Mouse (Mus musculus) midbrain, embryonic 11.5 days (tissue): ENCODE measurements at regions not wholly inside any gene's neighbourhood (a gene's known extent, or its start where the extent isn't known, plus 50 kb on each side); places are given as distances from the start of the nearest gene placed in this dataset.
"Not testable (repeated sequence)": the region's sequence is repeated elsewhere in the genome, so short reads cannot be mapped to it uniquely, and the experiment has no call there.

Experiments
- ATAC-seq: fragments of 200-750 bp; cut with Nextera tagmentation; 2 replicates; pipeline ENCODE4 v1.8.0; 2017; ENCODE audit warnings: moderate TSS enrichment, moderate library complexity; ENCODE audit not compliant: low FRiP score
- DNase-seq: peaks from one replicate; pipeline ENCODE4 v3.0.0; 2015; ENCODE audit warnings: low spot score; ENCODE audit errors: missing footprints
- H3K27ac ChIP-seq: fragments of 300-500 bp; sonication (generic); 2 replicates; pipeline ENCODE4 v1.5.1; 2014; ENCODE audit warnings: low read depth, low read length
- H3K27me3 ChIP-seq: fragments of 300-500 bp; sonication (generic); 2 replicates; pipeline ENCODE4 v1.6.1; 2014; ENCODE audit warnings: mild to moderate bottlenecking, low read length, moderate library complexity, mixed read lengths; ENCODE audit not compliant: control insufficient read depth, insufficient read depth
- H3K36me3 ChIP-seq: fragments of 300-500 bp; sonication (generic); 2 replicates; pipeline ENCODE4 v1.6.1; 2014; ENCODE audit warnings: mild to moderate bottlenecking, low read length, moderate library complexity, mixed read lengths; ENCODE audit not compliant: control insufficient read depth, insufficient read depth
- H3K4me1 ChIP-seq: fragments of 300-500 bp; sonication (generic); 2 replicates; pipeline ENCODE4 v1.6.1; 2014; ENCODE audit warnings: low read length; ENCODE audit not compliant: control insufficient read depth, insufficient read depth
- H3K4me2 ChIP-seq: fragments of 300-500 bp; sonication (generic); 2 replicates; pipeline ENCODE4 v1.6.1; 2014; ENCODE audit warnings: mild to moderate bottlenecking, moderate library complexity
- H3K4me3 ChIP-seq: fragments of 300-500 bp; sonication (generic); 2 replicates; pipeline ENCODE4 v1.5.1; 2014; ENCODE audit warnings: low read depth, low read length
- H3K9ac ChIP-seq: fragments of 300-500 bp; sonication (generic); 2 replicates; pipeline ENCODE4 v1.6.1; 2014; ENCODE audit warnings: low read length
- H3K9me3 ChIP-seq: fragments of 300-500 bp; sonication (generic); 2 replicates; pipeline ENCODE4 v1.6.1; 2016; ENCODE audit warnings: low read length; ENCODE audit not compliant: control insufficient read depth
- whole genome bisulfite sequencing: fragments of 180-500 bp; shearing (Covaris S2); extraction: QIAGEN DNeasy Blood & Tissue Kit; methylation state at CpG from one replicate; pipeline ENCODE4 v1.1.7; 2014; 5-methylcytosine and 5-hydroxymethylcytosine counted together

- Histone ChIP-seq H3K4me2 (no peak overlapping the region), H3K4me3 (no peak overlapping the region), H3K9ac (no peak overlapping the region), H3K27me3 (no peaks in the 10 kb centered on the region), H3K27ac (no peak overlapping the region), H3K9me3 (no peaks in the 10 kb centered on the region), H3K36me3 (no peaks in the 10 kb centered on the region), H3K4me1 (peaks cover 4% of the 10 kb centered on the region; the same call in 1 of the 2 replicates)
- 54% methylated on average over 7 of the region's 7 CpGs for WGBS
- no peak for DNase-seq
- ATAC-seq: no peak
These were observed 215.6 kb upstream of the Sesn3 start for GRCm38 (mm10) chr9:14059228-14059779.

DNA sequence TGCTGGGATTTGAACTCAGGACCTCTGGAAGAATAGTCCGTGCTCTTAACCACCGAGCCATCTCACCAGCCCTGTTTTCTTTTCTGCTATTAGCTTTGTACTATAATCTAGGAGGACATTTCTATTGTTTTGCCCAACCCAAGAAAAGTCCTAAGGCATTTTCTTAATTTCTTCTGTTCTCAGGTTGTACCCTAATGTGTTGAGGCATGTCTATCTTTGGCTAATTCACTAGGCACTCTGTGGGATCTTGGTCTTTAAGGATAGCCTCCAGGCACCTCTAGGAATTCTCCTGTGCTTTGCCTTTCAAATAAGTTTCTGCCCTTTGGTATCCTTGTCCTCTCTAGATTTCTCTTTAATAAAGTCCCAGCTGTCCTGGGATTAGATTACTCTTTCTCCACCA, 214.6 kb upstream of the Sesn3 start:
- H3K36me3 ChIP-seq: no peaks in the 10 kb centered on the region
- no peak overlapping the region for H3K4me2 ChIP-seq
- no peaks in the 10 kb centered on the region for H3K27me3 ChIP-seq
- ATAC-seq: no peak
- no peak overlapping the region for H3K9ac ChIP-seq
- no peak overlapping the region for H3K27ac ChIP-seq
- DNase-seq: no peak
- no peak overlapping the region for H3K4me3 ChIP-seq
- H3K9me3 ChIP-seq: no peaks in the 10 kb centered on the region
- peaks cover 4% of the 10 kb centered on the region; the same call in 1 of the 2 replicates for H3K4me1 ChIP-seq
- WGBS: 90% methylated on average over 2 of the region's 2 CpGs

DNA sequence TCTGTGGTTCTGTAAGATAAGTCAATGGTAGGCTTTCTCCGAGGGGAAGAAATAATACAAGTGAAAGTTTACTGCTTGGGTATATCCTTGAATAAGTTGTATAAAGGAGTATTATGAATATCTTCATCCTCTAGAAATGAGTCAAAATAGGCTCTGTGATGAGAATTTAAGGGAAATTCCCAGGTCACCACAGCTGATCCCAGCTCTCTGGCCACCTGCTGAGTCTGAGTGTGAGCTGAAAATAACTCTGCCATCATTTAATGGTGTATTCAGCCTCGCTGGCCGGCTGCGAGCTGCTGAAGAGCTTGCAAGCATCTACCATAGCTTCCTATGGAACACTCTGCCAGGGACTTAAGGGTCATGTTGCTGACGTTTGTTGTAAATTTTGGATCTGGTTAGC, 213.5 kb upstream of the Sesn3 start:
- H3K36me3 ChIP-seq: no peaks in the 10 kb centered on the region
- no peaks in the 10 kb centered on the region for H3K27me3 ChIP-seq
- no peak for DNase-seq
- no peak overlapping the region for H3K9ac ChIP-seq
- ATAC-seq: no peak
- H3K4me1 ChIP-seq: peaks cover 4% of the 10 kb centered on the region; the same call in 1 of the 2 replicates
- no peaks in the 10 kb centered on the region for H3K9me3 ChIP-seq
- 85% methylated on average over 5 of the region's 5 CpGs for WGBS
- no peak overlapping the region for H3K27ac ChIP-seq
- H3K4me3 ChIP-seq: no peak overlapping the region
- no peak overlapping the region for H3K4me2 ChIP-seq

- ATAC-seq: no peak
These were observed 213.0 kb upstream of the Sesn3 start for GRCm38 (mm10) chr9:14061840-14062239.

GRCm38 (mm10) chr9:14062706-14063105, 212.2 kb upstream of the Sesn3 start:
- Histone ChIP-seq H3K9me3 (no peaks in the 10 kb centered on the region), H3K4me1 (peaks cover 4% of the 10 kb centered on the region; the same call in 1 of the 2 replicates), H3K9ac (no peak overlapping the region), H3K4me3 (no peak overlapping the region), H3K36me3 (no peaks in the 10 kb centered on the region), H3K4me2 (no peak overlapping the region), H3K27me3 (no peaks in the 10 kb centered on the region), H3K27ac (no peak overlapping the region)
- ATAC-seq (no peak), DNase-seq (no peak)
- WGBS: 93% methylated on average over 1 of the region's 1 CpGs

More at GRCm38 (mm10) chr9:14061840-14062239, 213.0 kb upstream of the Sesn3 start:
- Histone ChIP-seq H3K27me3 (no peaks in the 10 kb centered on the region), H3K4me3 (no peak overlapping the region), H3K4me2 (no peak overlapping the region), H3K9me3 (no peaks in the 10 kb centered on the region), H3K36me3 (no peaks in the 10 kb centered on the region), H3K27ac (no peak overlapping the region), H3K4me1 (peaks cover 4% of the 10 kb centered on the region; the same call in 1 of the 2 replicates), H3K9ac (no peak overlapping the region)
- DNase-seq: no peak
- 85% methylated on average over 9 of the region's 9 CpGs for WGBS

DNA sequence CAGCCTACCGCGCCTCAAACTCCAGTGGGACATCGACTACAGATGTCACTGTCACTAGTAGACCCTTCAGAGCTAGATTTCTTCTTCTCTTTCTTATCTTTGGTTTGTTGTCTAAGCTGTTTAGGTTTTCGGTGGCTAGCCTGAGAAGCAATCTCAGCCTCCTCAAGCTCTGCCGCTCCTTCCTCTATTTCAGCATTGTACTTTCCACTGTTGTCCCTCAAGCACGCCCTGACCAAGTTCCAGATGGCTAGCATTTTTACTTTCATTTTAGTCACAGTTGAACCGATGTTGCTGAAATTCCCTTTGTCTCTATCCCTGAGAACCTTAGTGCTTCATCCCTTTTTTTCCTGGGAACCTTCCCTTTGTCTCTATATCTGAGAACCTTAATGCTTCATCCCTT, 208.1 kb upstream of the Sesn3 start:
- WGBS: 91% methylated on average over 7 of the region's 7 CpGs

DNA sequence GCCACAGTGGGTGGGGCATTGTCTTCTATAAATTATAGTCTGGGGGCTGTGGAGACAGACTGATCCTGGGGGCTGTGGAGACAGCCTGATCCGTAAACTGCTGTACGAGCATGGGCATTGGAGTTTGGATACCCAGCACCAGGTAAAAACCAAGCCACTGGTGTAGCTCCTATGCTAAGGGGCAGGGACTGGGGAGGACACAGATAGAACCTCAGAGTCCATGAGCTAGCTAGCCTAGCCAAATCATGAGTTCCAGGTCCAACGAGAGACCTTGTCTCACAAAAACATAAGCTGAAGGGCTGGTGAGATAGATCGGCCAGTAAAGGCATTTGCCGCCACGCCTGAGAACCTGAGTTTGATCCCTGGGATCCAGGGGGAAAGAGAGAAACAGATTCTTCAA, 205.8 kb upstream of the Sesn3 start:
- H3K4me3 ChIP-seq: no peak overlapping the region
- ATAC-seq: no peak
- H3K9ac ChIP-seq: no peak overlapping the region
- H3K27ac ChIP-seq: no peak overlapping the region
- no peaks in the 10 kb centered on the region for H3K27me3 ChIP-seq
- no peak overlapping the region for H3K4me2 ChIP-seq
- DNase-seq: no peak
- WGBS: 97% methylated on average over 6 of the region's 6 CpGs
- H3K4me1 ChIP-seq: no peaks in the 10 kb centered on the region
- H3K36me3 ChIP-seq: no peaks in the 10 kb centered on the region
- H3K9me3 ChIP-seq: no peaks in the 10 kb centered on the region

More for the DNA sequence above, 208.1 kb upstream of the Sesn3 start:
- H3K36me3 ChIP-seq, DNase-seq, H3K4me1 ChIP-seq, H3K9ac ChIP-seq, H3K4me2 ChIP-seq, H3K27ac ChIP-seq, H3K4me3 ChIP-seq, H3K27me3 ChIP-seq, ATAC-seq, H3K9me3 ChIP-seq: not testable (repeated sequence)

DNA sequence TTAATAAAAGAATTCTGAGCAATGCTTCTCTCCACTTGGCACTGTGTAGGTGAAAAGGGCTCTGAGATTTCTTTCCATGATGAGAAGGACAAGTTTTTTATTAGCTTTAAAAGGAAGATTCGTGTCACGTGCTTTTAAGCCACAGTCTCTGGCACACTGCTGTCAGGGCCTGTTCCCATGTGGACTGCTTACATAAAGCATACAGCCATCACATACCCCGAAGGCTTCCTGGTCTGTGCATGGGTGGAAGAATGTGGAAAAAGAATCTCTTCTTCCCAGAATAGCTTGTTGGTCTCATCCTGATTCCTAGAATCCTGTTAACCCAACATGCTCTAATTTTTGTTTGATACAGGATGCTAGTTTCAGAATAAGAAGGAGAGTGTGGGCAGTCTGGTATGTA, 205.1 kb upstream of the Sesn3 start:
- Histone ChIP-seq H3K9ac (no peak overlapping the region), H3K27me3 (no peaks in the 10 kb centered on the region), H3K36me3 (no peaks in the 10 kb centered on the region), H3K9me3 (no peaks in the 10 kb centered on the region), H3K4me3 (no peak overlapping the region), H3K27ac (no peak overlapping the region), H3K4me1 (no peaks in the 10 kb centered on the region), H3K4me2 (no peak overlapping the region)
- 83% methylated on average over 3 of the region's 3 CpGs for WGBS
- DNase-seq (no peak), ATAC-seq (no peak)

DNA sequence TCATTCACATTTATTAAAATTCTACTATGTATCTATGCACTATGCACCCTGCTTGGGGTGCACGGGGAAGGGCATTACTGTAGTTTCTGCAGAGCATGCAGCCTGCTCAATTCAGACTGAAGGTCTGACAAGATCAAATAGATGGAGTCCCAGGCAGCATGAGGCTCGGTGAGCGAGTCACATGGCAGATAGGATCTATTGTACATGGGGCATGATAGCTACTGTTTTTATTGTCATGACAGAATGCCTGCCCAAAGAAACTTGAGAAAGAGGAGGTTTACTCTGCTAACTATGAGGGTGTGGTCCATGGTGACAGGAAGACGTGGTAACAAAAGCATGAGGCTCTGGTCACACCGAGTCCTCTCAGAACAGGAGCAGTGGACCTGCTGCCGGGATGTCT, 203.1 kb upstream of the Sesn3 start:
- ATAC-seq: no peak
- no peaks in the 10 kb centered on the region for H3K9me3 ChIP-seq
- no peaks in the 10 kb centered on the region for H3K36me3 ChIP-seq
- WGBS: 87% methylated on average over 6 of the region's 6 CpGs
- no peak overlapping the region for H3K4me3 ChIP-seq
- H3K4me1 ChIP-seq: no peaks in the 10 kb centered on the region
- no peaks in the 10 kb centered on the region for H3K27me3 ChIP-seq
- no peak for DNase-seq
- no peak overlapping the region for H3K4me2 ChIP-seq
- no peak overlapping the region for H3K27ac ChIP-seq
- H3K9ac ChIP-seq: no peak overlapping the region
